Mouse (Mus musculus): ENCODE measurements around the gene Plscr2. TPM values are rescaled to one million over a fixed set of nuclear protein-coding genes. Genes with fewer than 3 reads are reported as not detected.
"Not testable (repeated sequence)": the region's sequence is repeated elsewhere in the genome, so short reads cannot be mapped to it uniquely, and the experiment has no call there.

The Plscr2 gene
- polyA plus RNA-seq, 1 experiment from 2014 or later, result 1.5 TPM

DNA sequence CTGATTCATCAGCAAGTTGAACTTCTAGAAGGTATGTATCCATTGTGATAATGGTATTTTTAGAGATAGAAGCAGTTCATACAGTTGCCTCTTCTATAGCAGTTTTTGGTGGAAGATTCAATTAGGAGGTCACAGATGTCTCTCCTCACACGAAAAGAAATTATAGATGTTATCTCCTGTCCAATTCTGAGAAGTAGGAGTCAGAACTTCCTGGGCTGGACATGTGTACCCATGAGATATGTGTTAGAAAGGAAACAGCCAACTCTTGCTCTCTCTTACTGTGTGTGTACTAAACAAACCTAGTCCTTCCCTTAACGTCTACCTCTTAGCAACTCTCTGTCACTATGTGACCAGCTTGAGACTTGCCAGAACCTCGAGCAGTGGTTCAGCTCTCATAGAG lies 14.3 kb downstream of the Plscr2 start:
- H3K27ac ChIP-seq, result no peak overlapping the region
- no peak overlapping the region for H3K4me2 ChIP-seq
- H3K4me3 ChIP-seq, result no peak overlapping the region
- H3K27me3 ChIP-seq (replicated peaks), result no peaks in the 10 kb centered on the region
- H3K9me3 ChIP-seq, result no peaks in the 10 kb centered on the region
- H3K9ac ChIP-seq, result no peak overlapping the region
- WGBS, result 80% methylated on average over 3 of the region's 3 CpGs
- H3K4me1 ChIP-seq, result no peaks in the 10 kb centered on the region
- no peaks in the 10 kb centered on the region for H3K36me3 ChIP-seq (replicated peaks)
- no peak for ATAC-seq (replicated peaks)

GRCm38 (mm10) chr9:92292169-92292568 lies 16.8 kb downstream of the Plscr2 start:
- no peak overlapping the region for H3K4me2 ChIP-seq
- H3K27me3 ChIP-seq (replicated peaks), result no peaks in the 10 kb centered on the region
- no peak for ATAC-seq (replicated peaks)
- H3K27ac ChIP-seq, result no peak overlapping the region
- no peak overlapping the region for H3K4me3 ChIP-seq
- H3K36me3 ChIP-seq (replicated peaks), result no peaks in the 10 kb centered on the region
- H3K9ac ChIP-seq, result no peak overlapping the region
- WGBS, result 58% methylated on average over 2 of the region's 2 CpGs
- no peaks in the 10 kb centered on the region for H3K4me1 ChIP-seq
- no peaks in the 10 kb centered on the region for H3K9me3 ChIP-seq

DNA sequence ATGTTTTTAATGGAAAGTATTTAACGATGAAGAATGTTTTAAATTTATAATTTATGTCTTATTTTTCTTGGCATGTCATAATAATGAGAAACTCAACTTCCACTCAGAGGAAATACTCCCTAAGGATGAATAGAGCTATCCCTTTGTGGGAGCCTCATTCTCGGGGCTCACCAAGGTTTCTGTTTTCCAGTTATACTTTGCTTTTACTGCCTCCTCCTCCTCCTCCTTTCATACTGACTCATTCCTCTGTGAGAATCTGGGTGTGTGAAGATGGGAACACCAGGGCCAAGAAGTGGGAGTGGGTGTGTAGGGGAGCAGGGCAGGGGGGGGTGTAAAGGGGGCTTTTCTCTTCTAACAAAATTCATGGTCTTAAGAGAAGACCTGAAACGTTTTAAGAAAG lies 17.5 kb downstream of the Plscr2 start:
- H3K27me3 ChIP-seq (replicated peaks), result no peaks in the 10 kb centered on the region
- no peak overlapping the region for H3K4me3 ChIP-seq
- no peak for ATAC-seq (replicated peaks)
- H3K27ac ChIP-seq, result no peak overlapping the region
- H3K4me2 ChIP-seq, result no peak overlapping the region
- H3K9me3 ChIP-seq, result no peaks in the 10 kb centered on the region
- WGBS, result 78% methylated on average over 3 of the region's 3 CpGs
- H3K9ac ChIP-seq, result no peak overlapping the region
- no peaks in the 10 kb centered on the region for H3K36me3 ChIP-seq (replicated peaks)
- H3K4me1 ChIP-seq, result no peaks in the 10 kb centered on the region

DNA sequence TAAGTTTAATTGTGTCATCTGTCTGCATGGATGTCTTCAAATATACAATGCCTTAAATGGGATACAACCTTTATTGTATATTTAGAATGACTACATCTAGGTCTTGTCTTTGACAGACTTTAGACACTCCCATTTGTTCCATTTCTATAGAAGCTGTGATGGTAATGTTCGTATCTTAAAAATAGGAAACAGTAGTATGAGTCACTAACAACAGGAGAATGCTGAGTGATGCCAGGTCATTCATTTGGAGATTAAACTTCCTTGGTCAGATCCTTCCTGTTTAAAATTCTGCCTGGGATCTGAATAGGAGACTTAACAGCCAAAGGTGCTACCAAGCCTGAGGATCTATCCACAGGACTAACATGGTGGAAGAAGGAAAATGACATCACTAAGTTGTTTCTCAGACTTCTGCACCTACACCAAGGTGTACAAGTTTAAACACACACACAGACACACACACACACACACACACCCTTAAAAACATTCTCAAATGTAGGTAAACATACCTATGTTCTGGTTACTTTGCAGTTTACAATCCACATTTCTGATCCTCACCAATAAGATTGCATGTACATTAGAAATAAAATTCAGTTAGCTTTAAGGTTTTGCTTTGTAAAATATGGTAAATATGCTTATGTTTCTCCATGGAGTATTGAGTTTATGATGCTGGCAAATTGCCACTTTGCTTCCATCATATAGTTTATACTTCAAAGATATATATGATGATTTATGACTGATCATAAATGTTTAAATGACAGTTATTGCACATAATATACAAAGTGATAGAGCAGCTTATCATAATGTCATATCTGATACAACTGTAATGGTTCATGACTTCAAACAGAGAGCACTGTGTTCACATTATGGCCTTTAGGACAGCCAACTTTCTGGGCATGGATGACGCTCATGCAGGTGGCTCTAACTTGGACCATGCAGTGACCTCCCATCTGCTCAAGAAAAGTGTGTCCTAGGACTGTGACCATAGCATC lies 18.5 kb downstream of the Plscr2 start:
- no peak for ATAC-seq (replicated peaks)
- Histone ChIP-seq H3K4me3 (no peak overlapping the region), H3K36me3 (replicated peaks) (no peaks in the 10 kb centered on the region), H3K4me1 (no peaks in the 10 kb centered on the region), H3K4me2 (no peak overlapping the region), H3K27me3 (replicated peaks) (no peaks in the 10 kb centered on the region), H3K27ac (no peak overlapping the region), H3K9me3 (no peaks in the 10 kb centered on the region), H3K9ac (no peak overlapping the region)
- 95% methylated on average over 2 of the region's 2 CpGs for WGBS

GRCm38 (mm10) chr9:92298288-92298687 lies 22.9 kb downstream of the Plscr2 start:
- no peak overlapping the region for H3K27ac ChIP-seq

GRCm38 (mm10) chr9:92301213-92301612 lies 25.8 kb downstream of the Plscr2 start:
- H3K9ac ChIP-seq, result no peak overlapping the region
- 71% methylated on average over 3 of the region's 3 CpGs for WGBS
- H3K4me1 ChIP-seq, result no peaks in the 10 kb centered on the region
- no peak overlapping the region for H3K27ac ChIP-seq
- no peak for ATAC-seq (replicated peaks)
- H3K36me3 ChIP-seq (replicated peaks), result no peaks in the 10 kb centered on the region
- H3K4me2 ChIP-seq, result no peak overlapping the region
- no peaks in the 10 kb centered on the region for H3K9me3 ChIP-seq
- H3K27me3 ChIP-seq (replicated peaks), result no peaks in the 10 kb centered on the region
- H3K4me3 ChIP-seq, result no peak overlapping the region

More at GRCm38 (mm10) chr9:92298288-92298687, 22.9 kb downstream of the Plscr2 start:
- H3K27me3 ChIP-seq (replicated peaks), result no peaks in the 10 kb centered on the region
- H3K4me3 ChIP-seq, result no peak overlapping the region
- WGBS, result 72% methylated on average over 1 of the region's 1 CpGs
- no peaks in the 10 kb centered on the region for H3K9me3 ChIP-seq
- no peak overlapping the region for H3K4me2 ChIP-seq
- no peaks in the 10 kb centered on the region for H3K36me3 ChIP-seq (replicated peaks)
- H3K4me1 ChIP-seq, result no peaks in the 10 kb centered on the region
- H3K9ac ChIP-seq, result no peak overlapping the region
- ATAC-seq (replicated peaks), result no peak

- 76% methylated on average over 8 of the region's 8 CpGs for WGBS
- no peak overlapping the region for H3K4me3 ChIP-seq
Observed at GRCm38 (mm10) chr9:92305075-92305474, 29.7 kb downstream of the Plscr2 start.

GRCm38 (mm10) chr9:92305620-92306220 lies 30.3 kb downstream of the Plscr2 start:
- 60% methylated on average over 8 of the region's 8 CpGs for WGBS
- no peak for ATAC-seq (replicated peaks)
- no peaks in the 10 kb centered on the region for H3K4me1 ChIP-seq

More at GRCm38 (mm10) chr9:92305075-92305474, 29.7 kb downstream of the Plscr2 start:
- no peaks in the 10 kb centered on the region for H3K27me3 ChIP-seq (replicated peaks)
- no peak overlapping the region for H3K9ac ChIP-seq
- no peak for ATAC-seq (replicated peaks)
- no peaks in the 10 kb centered on the region for H3K4me1 ChIP-seq
- no peak overlapping the region for H3K27ac ChIP-seq
- H3K9me3 ChIP-seq, result no peaks in the 10 kb centered on the region
- H3K4me2 ChIP-seq, result no peak overlapping the region
- H3K36me3 ChIP-seq (replicated peaks), result no peaks in the 10 kb centered on the region

GRCm38 (mm10) chr9:92309077-92309476 lies 33.7 kb downstream of the Plscr2 start, which contains the start of gene 1700057G04Rik:
TSS of gene 1700057G04Rik (plus strand) at chr9:92309377.
- Histone ChIP-seq H3K9me3 (no peaks in the 10 kb centered on the region), H3K9ac (no peak within 1 kb of the TSS), H3K4me1 (no peaks in the 10 kb centered on the region), H3K4me2 (no peak within 1 kb of the TSS), H3K4me3 (no peak within 1 kb of the TSS), H3K36me3 (replicated peaks) (no peaks in the 10 kb centered on the region), H3K27me3 (replicated peaks) (no peaks in the 10 kb centered on the region), H3K27ac (no peak within 1 kb of the TSS)
- 96% methylated on average over 1 of the region's 1 CpGs for WGBS
- ATAC-seq (replicated peaks), result no peak

More at GRCm38 (mm10) chr9:92305620-92306220, 30.3 kb downstream of the Plscr2 start:
- Histone ChIP-seq H3K9ac (no peak overlapping the region), H3K36me3 (replicated peaks) (no peaks in the 10 kb centered on the region), H3K27me3 (replicated peaks) (no peaks in the 10 kb centered on the region), H3K27ac (no peak overlapping the region), H3K9me3 (no peaks in the 10 kb centered on the region), H3K4me2 (no peak overlapping the region), H3K4me3 (no peak overlapping the region)

- H3K36me3 ChIP-seq (replicated peaks), result no peaks in the 10 kb centered on the region
- no peak overlapping the region for H3K27ac ChIP-seq
- 93% methylated on average over 3 of the region's 3 CpGs for WGBS
- H3K4me3 ChIP-seq, result no peak overlapping the region
- no peaks in the 10 kb centered on the region for H3K27me3 ChIP-seq (replicated peaks)
- no peak overlapping the region for H3K9ac ChIP-seq
- H3K4me1 ChIP-seq, result no peaks in the 10 kb centered on the region
- no peaks in the 10 kb centered on the region for H3K9me3 ChIP-seq
- ATAC-seq (replicated peaks), result no peak
- H3K4me2 ChIP-seq, result no peak overlapping the region
Observed at GRCm38 (mm10) chr9:92316791-92317190, 41.4 kb downstream of the Plscr2 start.

GRCm38 (mm10) chr9:92325936-92326335 lies 50.5 kb downstream of the Plscr2 start:
- not testable (repeated sequence) for H3K4me2 ChIP-seq; H3K4me1 ChIP-seq; H3K27me3 ChIP-seq (replicated peaks); ATAC-seq (replicated peaks); H3K9ac ChIP-seq; H3K27ac ChIP-seq; H3K4me3 ChIP-seq; H3K36me3 ChIP-seq (replicated peaks); H3K9me3 ChIP-seq
- WGBS, result 73% methylated on average over 9 of the region's 9 CpGs

GRCm38 (mm10) chr9:92326813-92327212 lies 51.4 kb downstream of the Plscr2 start:
- 86% methylated on average over 4 of the region's 4 CpGs for WGBS
- H3K4me2 ChIP-seq, result no peak overlapping the region
- no peak overlapping the region for H3K9ac ChIP-seq
- H3K4me3 ChIP-seq, result no peak overlapping the region
- no peak for ATAC-seq (replicated peaks)
- no peaks in the 10 kb centered on the region for H3K36me3 ChIP-seq (replicated peaks)
- H3K4me1 ChIP-seq, result no peaks in the 10 kb centered on the region
- H3K27me3 ChIP-seq (replicated peaks), result no peaks in the 10 kb centered on the region
- no peaks in the 10 kb centered on the region for H3K9me3 ChIP-seq
- no peak overlapping the region for H3K27ac ChIP-seq

Data from midbrain, embryonic 15.5 days (tissue).